Mouse (Mus musculus) heart, adult 10 weeks (tissue): ENCODE measurements around the gene Lingo1. TPM values are rescaled to one million over a fixed set of nuclear protein-coding genes. Genes with fewer than 3 reads are reported as not detected.

Experiments used
- polyA plus RNA-seq: library from polyadenylated mRNA; stranded (reverse); fragments of 350-450 nt; fragmentation: Illumina TruSeq; extraction: RNeasy Lipid Tissue Mini Kit (QIAGEN cat#74804); gene quantifications from one replicate; pipeline ENCODE4 v1.2.3, GENCODE M21; 2014; ENCODE audit warnings: low read depth, low replicate concordance

Gene Lingo1
- 1.4 TPM for polyA plus RNA-seq

GRCm38 (mm10) chr9:56795721-56796655 is at the start of gene Lingo1:
Lingo1 (minus strand) TSS chr9:56796468.

Other genes with a start within 250 kb of the Lingo1 start
- gene Odf3l1, start 68.2 kb upstream of the Lingo1 start, polyA plus RNA-seq = not detected
- gene Cspg4, start 68.6 kb upstream of the Lingo1 start, polyA plus RNA-seq = 11.3 TPM
- gene Snx33, start 131.9 kb upstream of the Lingo1 start, polyA plus RNA-seq = 6.0 TPM
- 57.7 TPM for gene Imp3, start 141.0 kb upstream of the Lingo1 start, polyA plus RNA-seq
- 15.4 TPM for gene Snupn, start 154.4 kb upstream of the Lingo1 start, polyA plus RNA-seq
- 8.3 TPM for gene Ptpn9, start 198.5 kb upstream of the Lingo1 start, polyA plus RNA-seq